Mouse (Mus musculus): ENCODE measurements around the gene Tldc2. TPM values are rescaled to one million over a fixed set of nuclear protein-coding genes. Genes with fewer than 3 reads are reported as not detected.

Tldc2 gene
- polyA plus RNA-seq, 1 experiment from 2014 or later: not detected

GRCm38 (mm10) chr2:157078059-157078792 is 8.6 kb upstream of the Tldc2 start:
- H3K9me3 ChIP-seq (ENCODE audit: control insufficient read depth, low read length): no peaks in the 10 kb centered on the region
- under 1% methylated on average over 68 of the region's 79 CpGs for WGBS
- peak overlapping the region; percentile 91 for H3K4me2 ChIP-seq (ENCODE audit: low read length)
- DNase-seq (ENCODE audit: low spot score) (peak; percentile 68), ATAC-seq (replicated peaks; ENCODE audit: low FRiP score, low TSS enrichment, low read depth) (peak; percentile 7)
- H3K4me3 ChIP-seq (ENCODE audit: low read depth, low read length): peak overlapping the region; percentile 53
- H3K9ac ChIP-seq (ENCODE audit: low read length): peak overlapping the region; percentile 94
- H3K4me1 ChIP-seq (replicated peaks; ENCODE audit: control insufficient read depth, insufficient read depth, low read length): peaks cover 47% of the 10 kb centered on the region
- no peaks in the 10 kb centered on the region for H3K27me3 ChIP-seq (replicated peaks; ENCODE audit: control insufficient read depth, insufficient read depth, low read length)
- H3K36me3 ChIP-seq (ENCODE audit: control insufficient read depth, insufficient read depth, low read length): peaks cover 7% of the 10 kb centered on the region
- peak overlapping the region; percentile 95 for H3K27ac ChIP-seq (ENCODE audit: low read depth)

GRCm38 (mm10) chr2:157078793-157079700 is 7.8 kb upstream of the Tldc2 start, which contains the start of gene Soga1:
Gene Soga1, minus strand, starts transcription at chr2:157079254.
- WGBS: under 1% methylated on average over 107 of the region's 136 CpGs

GRCm38 (mm10) chr2:157079701-157080180 is 7.1 kb upstream of the Tldc2 start:
- no peak for ATAC-seq (replicated peaks; ENCODE audit: low FRiP score, low TSS enrichment, low read depth)
- Histone ChIP-seq H3K4me1 (replicated peaks; ENCODE audit: control insufficient read depth, insufficient read depth, low read length) (peaks cover 33% of the 10 kb centered on the region), H3K9me3 (ENCODE audit: control insufficient read depth, low read length) (no peaks in the 10 kb centered on the region), H3K36me3 (ENCODE audit: control insufficient read depth, insufficient read depth, low read length) (0 out of 2 replicates have a peak, but pooled peaks cover 6% of the 10 kb centered on the region), H3K27me3 (replicated peaks; ENCODE audit: control insufficient read depth, insufficient read depth, low read length) (no peaks in the 10 kb centered on the region), H3K27ac (ENCODE audit: low read depth) (peak overlapping the region; percentile 95), H3K9ac (ENCODE audit: low read length) (peak overlapping the region; percentile 94), H3K4me2 (ENCODE audit: low read length) (peak overlapping the region; percentile 91), H3K4me3 (ENCODE audit: low read depth, low read length) (peak overlapping the region; percentile 53)
- no peak for DNase-seq (ENCODE audit: low spot score)
- 13% methylated on average over 16 of the region's 16 CpGs for WGBS

More at GRCm38 (mm10) chr2:157078793-157079700, 7.8 kb upstream of the Tldc2 start, which contains the start of gene Soga1:
- peak; percentile 91 for DNase-seq (ENCODE audit: low spot score)
- peak within 1 kb of the TSS; percentile 95 for H3K27ac ChIP-seq (ENCODE audit: low read depth)
- H3K4me3 ChIP-seq (ENCODE audit: low read depth, low read length): peak within 1 kb of the TSS; percentile 53
- peak within 1 kb of the TSS; percentile 91 for H3K4me2 ChIP-seq (ENCODE audit: low read length)
- 0 out of 2 replicates have a peak, but pooled peaks cover 6% of the 10 kb centered on the region for H3K36me3 ChIP-seq (ENCODE audit: control insufficient read depth, insufficient read depth, low read length)
- peaks cover 40% of the 10 kb centered on the region for H3K4me1 ChIP-seq (replicated peaks; ENCODE audit: control insufficient read depth, insufficient read depth, low read length)
- H3K9me3 ChIP-seq (ENCODE audit: control insufficient read depth, low read length): no peaks in the 10 kb centered on the region
- peak; percentile 91 for ATAC-seq (replicated peaks; ENCODE audit: low FRiP score, low TSS enrichment, low read depth)
- peak within 1 kb of the TSS; percentile 94 for H3K9ac ChIP-seq (ENCODE audit: low read length)
- no peaks in the 10 kb centered on the region for H3K27me3 ChIP-seq (replicated peaks; ENCODE audit: control insufficient read depth, insufficient read depth, low read length)

DNA sequence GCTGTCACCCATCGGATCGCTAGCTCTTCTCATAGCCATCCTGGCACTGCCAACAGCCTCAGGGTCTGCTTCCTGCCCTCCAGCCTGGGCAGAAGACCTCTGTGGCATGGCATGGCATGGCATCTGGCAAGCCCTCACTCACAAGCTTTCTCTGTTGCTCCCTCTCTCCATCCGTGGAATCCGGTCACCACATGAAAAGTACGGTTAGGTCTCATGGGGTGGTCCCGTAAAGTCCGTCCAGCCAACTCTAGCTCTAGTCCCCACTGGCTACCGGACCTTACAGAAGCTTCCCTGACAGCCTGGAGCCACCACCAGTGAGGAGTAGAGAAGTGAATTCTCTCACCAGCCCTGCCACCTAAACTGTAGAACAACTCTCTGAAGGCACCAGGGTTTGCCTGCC is 5.5 kb upstream of the Tldc2 start:
- Histone ChIP-seq H3K36me3 (ENCODE audit: control insufficient read depth, insufficient read depth, low read length) (0 out of 2 replicates have a peak, but pooled peaks cover under 1% of the 10 kb centered on the region), H3K27ac (ENCODE audit: low read depth) (no peak overlapping the region), H3K27me3 (replicated peaks; ENCODE audit: control insufficient read depth, insufficient read depth, low read length) (no peaks in the 10 kb centered on the region), H3K9me3 (ENCODE audit: control insufficient read depth, low read length) (no peaks in the 10 kb centered on the region), H3K4me1 (replicated peaks; ENCODE audit: control insufficient read depth, insufficient read depth, low read length) (peaks cover 17% of the 10 kb centered on the region), H3K9ac (ENCODE audit: low read length) (no peak overlapping the region), H3K4me2 (ENCODE audit: low read length) (no peak overlapping the region), H3K4me3 (ENCODE audit: low read depth, low read length) (no peak overlapping the region)
- no peak for DNase-seq (ENCODE audit: low spot score)
- WGBS: 93% methylated on average over 8 of the region's 8 CpGs
- ATAC-seq (replicated peaks; ENCODE audit: low FRiP score, low TSS enrichment, low read depth): no peak

GRCm38 (mm10) chr2:157081960-157082359 is 4.9 kb upstream of the Tldc2 start:
- ATAC-seq (replicated peaks; ENCODE audit: low FRiP score, low TSS enrichment, low read depth): no peak
- H3K9me3 ChIP-seq (ENCODE audit: control insufficient read depth, low read length): no peaks in the 10 kb centered on the region
- H3K27me3 ChIP-seq (replicated peaks; ENCODE audit: control insufficient read depth, insufficient read depth, low read length): no peaks in the 10 kb centered on the region
- no peak overlapping the region for H3K9ac ChIP-seq (ENCODE audit: low read length)
- no peak overlapping the region for H3K4me2 ChIP-seq (ENCODE audit: low read length)
- no peaks in the 10 kb centered on the region for H3K36me3 ChIP-seq (ENCODE audit: control insufficient read depth, insufficient read depth, low read length)
- peaks cover 10% of the 10 kb centered on the region for H3K4me1 ChIP-seq (replicated peaks; ENCODE audit: control insufficient read depth, insufficient read depth, low read length)
- WGBS: 43% methylated on average over 7 of the region's 7 CpGs
- DNase-seq (ENCODE audit: low spot score): no peak
- H3K4me3 ChIP-seq (ENCODE audit: low read depth, low read length): no peak overlapping the region
- H3K27ac ChIP-seq (ENCODE audit: low read depth): no peak overlapping the region

DNA sequence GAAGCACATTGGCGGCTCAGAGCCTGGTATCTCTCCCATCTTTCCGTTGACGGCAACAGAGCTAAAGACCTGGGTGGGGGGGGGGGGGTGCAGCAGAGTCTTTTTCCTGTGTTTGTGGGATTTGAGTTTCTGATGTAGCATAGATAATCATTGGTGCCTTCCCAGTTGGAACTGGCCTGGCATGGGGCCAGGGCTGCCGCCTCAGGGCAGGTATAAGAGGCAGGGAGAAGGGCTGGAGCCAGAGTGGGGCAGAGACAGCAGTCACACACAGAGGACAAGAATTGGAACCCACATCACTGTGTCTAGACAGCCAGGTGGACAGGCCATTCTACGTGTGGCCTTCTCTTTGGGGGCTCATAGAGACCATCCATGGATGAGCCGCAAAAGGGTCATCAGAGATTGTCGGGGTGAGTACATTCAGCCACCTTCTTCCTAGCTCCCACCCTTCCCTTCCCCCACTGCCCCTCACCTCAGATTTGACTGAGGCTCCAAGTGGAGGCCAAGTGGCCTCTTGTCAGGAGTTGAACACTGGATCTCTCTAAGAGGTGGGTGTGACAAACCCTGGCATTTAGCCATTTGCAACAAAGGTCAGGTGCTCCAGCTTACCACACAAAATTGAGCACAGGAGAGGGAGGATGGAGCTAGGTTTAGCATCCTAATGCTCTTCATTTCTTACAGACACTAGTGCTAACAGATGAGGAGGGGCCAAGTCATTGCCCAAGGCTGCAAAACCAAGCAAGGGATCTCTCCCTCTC is 1.8 kb upstream of the Tldc2 start:
- Histone ChIP-seq H3K4me2 (ENCODE audit: low read length) (no peak overlapping the region), H3K9me3 (ENCODE audit: control insufficient read depth, low read length) (no peaks in the 10 kb centered on the region), H3K27ac (ENCODE audit: low read depth) (no peak overlapping the region), H3K36me3 (ENCODE audit: control insufficient read depth, insufficient read depth, low read length) (no peaks in the 10 kb centered on the region), H3K27me3 (replicated peaks; ENCODE audit: control insufficient read depth, insufficient read depth, low read length) (no peaks in the 10 kb centered on the region), H3K9ac (ENCODE audit: low read length) (no peak overlapping the region), H3K4me1 (replicated peaks; ENCODE audit: control insufficient read depth, insufficient read depth, low read length) (peaks cover under 1% of the 10 kb centered on the region; the same call in 1 of the 2 replicates), H3K4me3 (ENCODE audit: low read depth, low read length) (no peak overlapping the region)
- ATAC-seq (replicated peaks; ENCODE audit: low FRiP score, low TSS enrichment, low read depth) (no peak), DNase-seq (ENCODE audit: low spot score) (no peak)
- 88% methylated on average over 7 of the region's 7 CpGs for WGBS

GRCm38 (mm10) chr2:157087536-157088317 is 872 bp downstream of the Tldc2 start:
- Histone ChIP-seq H3K36me3 (ENCODE audit: control insufficient read depth, insufficient read depth, low read length) (no peaks in the 10 kb centered on the region), H3K27me3 (replicated peaks; ENCODE audit: control insufficient read depth, insufficient read depth, low read length) (no peaks in the 10 kb centered on the region), H3K9me3 (ENCODE audit: control insufficient read depth, low read length) (no peaks in the 10 kb centered on the region), H3K9ac (ENCODE audit: low read length) (no peak overlapping the region), H3K4me1 (replicated peaks; ENCODE audit: control insufficient read depth, insufficient read depth, low read length) (peaks cover 5% of the 10 kb centered on the region; the same call in 1 of the 2 replicates), H3K4me2 (ENCODE audit: low read length) (no peak overlapping the region), H3K4me3 (ENCODE audit: low read depth, low read length) (no peak overlapping the region), H3K27ac (ENCODE audit: low read depth) (no peak overlapping the region)
- DNase-seq (ENCODE audit: low spot score): no peak
- WGBS: 74% methylated on average over 14 of the region's 14 CpGs
- no peak for ATAC-seq (replicated peaks; ENCODE audit: low FRiP score, low TSS enrichment, low read depth)
